Mouse (Mus musculus) liver, adult 2 months (tissue): ENCODE results near the gene Zfp937.

Source experiments
- CTCF ChIP-seq: fragments of 200-500 bp; IDR thresholded peaks from 2 replicates; pipeline ENCODE4 v1.5.1; 2011; ENCODE audit warnings: low read depth, low read length, control low read depth
- POLR2A ChIP-seq: fragments of 200-500 bp; IDR thresholded peaks from 2 replicates; pipeline ENCODE4 v1.6.1; 2011; ENCODE audit warnings: low read length, control low read depth; ENCODE audit not compliant: insufficient read depth; ENCODE audit errors: extremely low read depth

DNA sequence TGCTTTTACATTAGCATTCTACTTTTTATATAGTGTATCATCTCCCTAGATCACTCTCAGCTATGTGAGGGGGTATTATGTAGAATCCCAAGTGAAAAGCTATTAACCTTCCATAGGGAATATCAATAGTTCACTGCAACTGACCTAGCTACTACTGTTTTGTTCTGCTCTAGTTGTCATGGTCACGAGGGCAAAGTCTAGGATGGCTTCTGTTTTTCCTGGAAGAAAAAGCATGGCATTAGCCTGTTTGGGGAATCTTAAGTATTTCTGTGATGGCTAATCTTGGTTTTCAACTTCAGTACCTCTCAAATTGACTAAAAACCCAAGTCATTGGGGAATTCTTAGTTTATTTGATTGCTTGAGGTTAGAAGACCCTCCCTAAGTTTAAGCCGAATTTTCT, 25.3 kb downstream of the Zfp937 start:
- TF ChIP-seq CTCF (no peak), POLR2A (no peak)
